Mouse (Mus musculus): ENCODE measurements around the gene Cpt1b. TPM values are rescaled to one million over a fixed set of nuclear protein-coding genes. Genes with fewer than 3 reads are reported as not detected.

Gene Cpt1b
- 0.47 and 0.69 TPM in 2 replicates for polyA plus RNA-seq (2015; fragmentation: Nextera tagmentation; extraction: Ambion mirVana)

GRCm38 (mm10) chr15:89425711-89426121, at the start of gene Cpt1b:
Gene Cpt1b, minus strand, starts transcription at chr15:89425863.
- Histone ChIP-seq H3K4me3 (replicated peaks) (no peak within 1 kb of the TSS), H3K36me3 (peaks cover 15% of the 10 kb centered on the region), H3K9ac (no peak within 1 kb of the TSS), H3K4me2 (replicated peaks) (no peak within 1 kb of the TSS), H3K27me3 (replicated peaks) (no peaks in the 10 kb centered on the region), H3K9me3 (no peaks in the 10 kb centered on the region), H3K27ac (no peak within 1 kb of the TSS), H3K4me1 (replicated peaks) (0 out of 2 replicates have a peak, but pooled peaks cover 4% of the 10 kb centered on the region)
- no peak for ATAC-seq
- WGBS = 35% methylated on average over 6 of the region's 6 CpGs

- H3K9me3 ChIP-seq = no peaks in the 10 kb centered on the region
- H3K9ac ChIP-seq = peak overlapping the region; percentile 52
- no peaks in the 10 kb centered on the region for H3K27me3 ChIP-seq (replicated peaks)
- peak overlapping the region; percentile 55 for H3K4me3 ChIP-seq (replicated peaks)
- peaks cover 8% of the 10 kb centered on the region; the same call in 1 of the 2 replicates for H3K4me1 ChIP-seq (replicated peaks)
- H3K27ac ChIP-seq = no peak overlapping the region
- WGBS = 89% methylated on average over 7 of the region's 7 CpGs
- peak overlapping the region; percentile 86 for H3K4me2 ChIP-seq (replicated peaks)
- H3K36me3 ChIP-seq = no peaks in the 10 kb centered on the region
- no peak for ATAC-seq
Measured at GRCm38 (mm10) chr15:89475293-89475600, 49.6 kb upstream of the Cpt1b start.

- Histone ChIP-seq H3K4me3 (replicated peaks) (no peak overlapping the region), H3K9me3 (no peaks in the 10 kb centered on the region), H3K9ac (no peak overlapping the region), H3K4me2 (replicated peaks) (peak overlapping the region; percentile 86; the same call in 1 of the 2 replicates), H3K4me1 (replicated peaks) (peaks cover 8% of the 10 kb centered on the region; the same call in 1 of the 2 replicates), H3K27ac (no peak overlapping the region), H3K36me3 (no peaks in the 10 kb centered on the region), H3K27me3 (replicated peaks) (no peaks in the 10 kb centered on the region)
- 95% methylated on average over 19 of the region's 19 CpGs for WGBS
- ATAC-seq = no peak
Measured at GRCm38 (mm10) chr15:89474596-89475292, 49.1 kb upstream of the Cpt1b start.

GRCm38 (mm10) chr15:89473921-89474320, 48.3 kb upstream of the Cpt1b start:
- H3K27me3 ChIP-seq (replicated peaks) = no peaks in the 10 kb centered on the region
- no peak overlapping the region for H3K4me3 ChIP-seq (replicated peaks)
- H3K36me3 ChIP-seq = no peaks in the 10 kb centered on the region
- WGBS = 97% methylated on average over 8 of the region's 8 CpGs
- no peak for ATAC-seq
- H3K4me2 ChIP-seq (replicated peaks) = no peak overlapping the region
- no peak overlapping the region for H3K27ac ChIP-seq
- no peak overlapping the region for H3K9ac ChIP-seq
- H3K4me1 ChIP-seq (replicated peaks) = peaks cover 8% of the 10 kb centered on the region; the same call in 1 of the 2 replicates
- no peaks in the 10 kb centered on the region for H3K9me3 ChIP-seq

GRCm38 (mm10) chr15:89473370-89473769, 47.7 kb upstream of the Cpt1b start:
- Histone ChIP-seq H3K27ac (no peak overlapping the region), H3K4me1 (replicated peaks) (peaks cover 8% of the 10 kb centered on the region; the same call in 1 of the 2 replicates), H3K36me3 (no peaks in the 10 kb centered on the region), H3K9ac (no peak overlapping the region), H3K4me2 (replicated peaks) (no peak overlapping the region), H3K27me3 (replicated peaks) (no peaks in the 10 kb centered on the region), H3K4me3 (replicated peaks) (no peak overlapping the region), H3K9me3 (no peaks in the 10 kb centered on the region)
- ATAC-seq = no peak
- WGBS = 84% methylated on average over 9 of the region's 9 CpGs

- no peaks in the 10 kb centered on the region for H3K9me3 ChIP-seq
- H3K9ac ChIP-seq = no peak overlapping the region
- H3K36me3 ChIP-seq = no peaks in the 10 kb centered on the region
- ATAC-seq = no peak
- 77% methylated on average over 4 of the region's 4 CpGs for WGBS
- peaks cover 8% of the 10 kb centered on the region; the same call in 1 of the 2 replicates for H3K4me1 ChIP-seq (replicated peaks)
- no peak overlapping the region for H3K4me2 ChIP-seq (replicated peaks)
- no peaks in the 10 kb centered on the region for H3K27me3 ChIP-seq (replicated peaks)
- no peak overlapping the region for H3K27ac ChIP-seq
- H3K4me3 ChIP-seq (replicated peaks) = no peak overlapping the region
Measured at GRCm38 (mm10) chr15:89471476-89471875, 45.8 kb upstream of the Cpt1b start.

- WGBS = 34% methylated on average over 2 of the region's 2 CpGs
Measured at GRCm38 (mm10) chr15:89468577-89468976, 42.9 kb upstream of the Cpt1b start.

GRCm38 (mm10) chr15:89465052-89465451, 39.4 kb upstream of the Cpt1b start:
- Histone ChIP-seq H3K27ac (no peak overlapping the region), H3K9me3 (no peaks in the 10 kb centered on the region), H3K36me3 (no peaks in the 10 kb centered on the region), H3K4me3 (replicated peaks) (no peak overlapping the region), H3K4me1 (replicated peaks) (no peaks in the 10 kb centered on the region), H3K27me3 (replicated peaks) (no peaks in the 10 kb centered on the region), H3K9ac (no peak overlapping the region), H3K4me2 (replicated peaks) (no peak overlapping the region)
- 12% methylated on average over 1 of the region's 1 CpGs for WGBS
- no peak for ATAC-seq

More at GRCm38 (mm10) chr15:89468577-89468976, 42.9 kb upstream of the Cpt1b start:
- Histone ChIP-seq H3K27me3 (replicated peaks) (no peaks in the 10 kb centered on the region), H3K4me3 (replicated peaks) (no peak overlapping the region), H3K27ac (no peak overlapping the region), H3K4me2 (replicated peaks) (no peak overlapping the region), H3K4me1 (replicated peaks) (no peaks in the 10 kb centered on the region), H3K9ac (no peak overlapping the region), H3K36me3 (no peaks in the 10 kb centered on the region), H3K9me3 (no peaks in the 10 kb centered on the region)
- no peak for ATAC-seq

GRCm38 (mm10) chr15:89463334-89464235, 37.9 kb upstream of the Cpt1b start:
- Histone ChIP-seq H3K36me3 (no peaks in the 10 kb centered on the region), H3K4me3 (replicated peaks) (no peak overlapping the region), H3K9me3 (no peaks in the 10 kb centered on the region), H3K9ac (no peak overlapping the region), H3K27me3 (replicated peaks) (no peaks in the 10 kb centered on the region), H3K4me1 (replicated peaks) (no peaks in the 10 kb centered on the region), H3K4me2 (replicated peaks) (no peak overlapping the region), H3K27ac (no peak overlapping the region)
- no peak for ATAC-seq
- WGBS = 53% methylated on average over 5 of the region's 5 CpGs

- Histone ChIP-seq H3K27me3 (replicated peaks) (no peaks in the 10 kb centered on the region), H3K36me3 (no peaks in the 10 kb centered on the region), H3K4me2 (replicated peaks) (no peak overlapping the region), H3K27ac (no peak overlapping the region), H3K9me3 (no peaks in the 10 kb centered on the region), H3K4me3 (replicated peaks) (no peak overlapping the region), H3K9ac (no peak overlapping the region), H3K4me1 (replicated peaks) (no peaks in the 10 kb centered on the region)
- WGBS = 71% methylated on average over 7 of the region's 7 CpGs
- ATAC-seq = no peak
Measured at GRCm38 (mm10) chr15:89462176-89462575, 36.5 kb upstream of the Cpt1b start.

GRCm38 (mm10) chr15:89461321-89461720, 35.7 kb upstream of the Cpt1b start:
- H3K9me3 ChIP-seq = no peaks in the 10 kb centered on the region
- 73% methylated on average over 15 of the region's 15 CpGs for WGBS
- no peaks in the 10 kb centered on the region for H3K36me3 ChIP-seq
- no peak for ATAC-seq
- H3K9ac ChIP-seq = no peak overlapping the region
- no peak overlapping the region for H3K4me2 ChIP-seq (replicated peaks)
- H3K27me3 ChIP-seq (replicated peaks) = no peaks in the 10 kb centered on the region
- H3K4me1 ChIP-seq (replicated peaks) = no peaks in the 10 kb centered on the region
- H3K4me3 ChIP-seq (replicated peaks) = no peak overlapping the region
- H3K27ac ChIP-seq = no peak overlapping the region

GRCm38 (mm10) chr15:89460298-89460697, 34.6 kb upstream of the Cpt1b start:
- 64% methylated on average over 10 of the region's 10 CpGs for WGBS
- H3K9me3 ChIP-seq = no peaks in the 10 kb centered on the region
- no peaks in the 10 kb centered on the region for H3K4me1 ChIP-seq (replicated peaks)
- H3K4me2 ChIP-seq (replicated peaks) = no peak overlapping the region
- no peak overlapping the region for H3K9ac ChIP-seq
- H3K36me3 ChIP-seq = no peaks in the 10 kb centered on the region
- peaks cover 2% of the 10 kb centered on the region for H3K27me3 ChIP-seq (replicated peaks)
- no peak for ATAC-seq
- H3K4me3 ChIP-seq (replicated peaks) = no peak overlapping the region
- no peak overlapping the region for H3K27ac ChIP-seq
